Mouse (Mus musculus) stomach, adult 2 months (tissue): Measurements from ENCODE around the gene Arhgdib. TPM values are rescaled to one million over a fixed set of nuclear protein-coding genes. Genes with fewer than 3 reads are reported as not detected.

Experiments used
- polyA plus RNA-seq: library from polyadenylated mRNA; depleted of rRNA; stranded (reverse); fragments of >200 nt; gene quantifications from 2 replicates; pipeline ENCODE4 v1.2.3, GENCODE M21; 2012; rRNA removed

Gene Arhgdib
- polyA plus RNA-seq = 5.7 and 11.6 TPM in 2 replicates

DNA sequence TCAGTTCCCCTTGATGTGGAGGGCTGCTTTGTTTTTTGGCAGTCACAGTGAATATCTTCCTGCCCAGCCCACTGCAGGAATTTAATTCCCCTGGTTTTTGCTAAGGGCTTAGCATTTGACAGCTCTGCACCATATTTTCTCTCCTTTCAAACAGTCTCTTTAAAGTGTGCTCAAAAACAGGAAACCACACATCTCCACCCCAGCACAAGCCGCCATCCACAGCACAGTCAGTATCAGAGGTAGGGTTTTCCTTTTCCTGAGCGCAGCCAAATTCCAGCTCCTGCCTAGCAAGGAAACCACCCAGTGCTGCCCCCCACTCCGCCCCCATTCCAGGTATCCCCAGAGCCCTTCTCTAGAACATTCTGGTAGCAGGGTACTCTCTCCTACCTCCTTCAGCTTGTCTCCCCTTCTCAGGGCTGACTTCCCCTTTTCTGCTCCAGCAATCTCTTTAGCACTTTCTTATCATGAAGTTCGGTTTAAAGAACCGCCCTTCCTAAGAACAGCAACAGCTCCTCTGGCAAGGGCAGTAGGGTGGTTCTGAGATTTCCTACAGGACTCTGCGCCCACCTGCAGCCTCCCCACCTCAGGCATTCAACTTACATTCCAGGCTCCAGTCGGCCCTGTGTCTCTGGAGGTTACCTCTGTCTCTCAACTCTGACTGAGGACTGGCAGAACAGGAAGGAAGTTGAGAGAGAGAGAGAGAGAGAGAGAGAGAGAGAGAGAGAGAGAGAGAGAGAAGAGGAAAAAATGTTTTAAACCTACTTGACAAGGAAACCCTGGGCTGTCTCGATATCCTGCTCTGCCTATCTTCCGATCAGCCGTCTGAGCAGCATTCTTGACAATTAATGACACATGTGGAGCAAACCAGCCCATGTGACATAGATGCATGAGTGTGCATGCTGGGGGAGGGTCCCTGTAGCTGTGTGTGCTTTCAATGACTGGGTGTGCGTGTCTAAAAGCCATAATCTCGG, at the start of gene Arhgdib:
Arhgdib (minus strand) TSS at position 849 of the 971 bp plus-strand sequence.

DNA sequence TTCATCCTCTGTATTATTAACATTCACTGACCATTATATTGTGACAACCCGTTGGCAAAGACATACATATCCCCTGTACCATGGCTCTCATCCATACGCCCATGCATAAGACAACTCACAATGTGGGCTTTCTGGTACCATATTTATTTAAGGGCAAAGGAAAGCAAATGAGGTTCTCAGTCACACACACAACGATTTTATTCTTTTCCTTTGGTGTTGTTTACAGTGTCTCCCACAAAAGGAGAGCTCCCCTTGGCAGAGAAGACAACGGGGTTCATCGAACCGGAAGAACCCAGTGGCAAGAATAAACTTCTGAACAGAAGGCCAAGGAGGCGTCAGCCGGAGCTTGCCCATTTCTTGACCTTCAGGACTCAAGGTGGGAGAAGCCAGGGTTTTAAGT, 18.2 kb downstream of the Arhgdib start, which contains the start of gene Pde6h:
Pde6h (plus strand) TSS at position 301 of the 400 bp plus-strand sequence.

DNA sequence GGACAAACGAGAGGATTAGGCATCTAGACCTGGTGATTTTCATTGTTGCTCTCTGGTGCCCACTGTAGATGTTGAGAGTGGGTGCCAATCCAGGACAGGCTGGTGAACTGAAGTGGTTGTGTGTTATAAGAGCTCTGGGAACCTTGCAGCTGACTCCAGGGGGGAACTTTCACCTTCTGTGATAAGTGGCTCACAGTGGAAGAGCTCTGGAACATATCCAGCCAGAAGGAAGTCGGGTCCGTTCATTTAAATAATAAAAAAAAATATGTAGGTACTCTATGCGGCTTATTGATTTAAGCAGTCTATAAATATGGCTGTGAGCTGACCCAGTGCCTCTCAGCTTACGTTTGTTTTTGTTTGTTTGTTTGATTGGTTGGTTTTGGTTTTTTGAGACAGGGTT, 19.6 kb downstream of the Arhgdib start, which contains the start of gene Erp27:
Erp27 (minus strand) TSS at position 101 of the 400 bp plus-strand sequence.

GRCm38 (mm10) chr6:136875670-136876069, 66.0 kb downstream of the Arhgdib start, which contains the start of gene Mgp:
Gene Mgp (minus strand): TSS chr6:136875823.

Other genes starting within 250 kb of the Arhgdib start
- gene Gucy2c, start 160.1 kb downstream of the Arhgdib start, polyA plus RNA-seq = 0.26 and 0.27 TPM in 2 replicates
- gene Hist4h4, start 137.5 kb downstream of the Arhgdib start, polyA plus RNA-seq = 0.41 and 0.69 TPM in 2 replicates
- gene H2afj, start 133.7 kb downstream of the Arhgdib start, polyA plus RNA-seq = 241 and 664 TPM in 2 replicates
- gene BC049715, start 114.3 kb downstream of the Arhgdib start, polyA plus RNA-seq = 0.03 and 0.63 TPM in 2 replicates
- 17.8 and 18.8 TPM in 2 replicates for gene Wbp11, start 113.7 kb downstream of the Arhgdib start, polyA plus RNA-seq
- not detected in 2 replicates for gene Smco3, start 106.4 kb downstream of the Arhgdib start, polyA plus RNA-seq
- gene Art4, start 84.2 kb downstream of the Arhgdib start, polyA plus RNA-seq = 0.24 and 0.30 TPM in 2 replicates
- gene Mgp, start 66.1 kb downstream of the Arhgdib start, polyA plus RNA-seq = 213 and 233 TPM in 2 replicates
- gene Erp27, start 19.7 kb downstream of the Arhgdib start, polyA plus RNA-seq = not detected in 2 replicates
- gene Pde6h, start 18.1 kb downstream of the Arhgdib start, polyA plus RNA-seq = 0.01 TPM in 1 of 2 replicates, not detected in the other
- 7.4 and 7.5 TPM in 2 replicates for gene Rerg, start 228.6 kb upstream of the Arhgdib start, polyA plus RNA-seq